In the genomic region with DNA sequence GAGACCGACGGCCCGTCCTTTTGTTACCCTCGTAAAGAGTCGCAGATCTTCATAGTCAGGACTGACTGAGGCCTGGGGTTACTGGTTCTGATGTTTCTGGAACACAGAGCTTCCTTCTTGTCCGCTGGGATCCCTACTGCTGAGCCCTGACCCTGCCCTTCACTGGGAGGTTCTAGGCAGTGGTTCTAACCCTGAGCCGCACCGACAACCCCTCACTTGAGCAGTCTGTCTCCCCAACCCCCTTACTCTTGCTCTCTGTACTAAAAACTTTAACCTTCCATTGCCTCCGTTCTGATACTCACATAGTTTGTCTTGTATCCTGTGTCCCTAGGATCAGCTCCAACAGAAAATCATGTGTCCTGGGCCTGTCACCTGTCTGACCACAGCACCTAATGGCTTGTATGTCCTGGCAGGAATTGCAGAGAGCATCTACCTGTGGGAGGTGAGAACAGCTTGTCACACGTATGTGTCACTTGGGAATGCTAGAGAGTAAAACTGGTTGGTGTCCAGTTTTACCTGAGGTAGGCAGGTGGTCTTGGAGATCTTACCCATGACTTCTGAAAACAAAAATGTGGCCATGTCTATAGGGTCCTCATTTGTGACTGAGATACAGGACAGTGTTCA, we compare ENCODE assay signal across 8 mouse cellular contexts. TPM values are rescaled to one million over a fixed set of nuclear protein-coding genes. Genes with fewer than 3 reads are reported as not detected.
DNase-seq lines count a peak whose midpoint lies in the region; ATAC-seq and TF ChIP-seq lines count a peak whose summit lies in the region.

No protein-coding gene starts in this region.

- TF ChIP-seq CTCF in lung, adult 2 months (IDR thresholded peaks at IDR 0.05; ENCODE audit: insufficient read depth, low read length): no peak

- DNase-seq in lung, adult 2 months: no peak
- DNase-seq in lung, postnatal 36 days: no peak
- DNase-seq in frontal cortex, postnatal 10 days (ENCODE audit: low spot score in 2 of 2): no peak
- DNase-seq in lung, postnatal 25 days (ENCODE audit: low spot score): no peak
- DNase-seq in adrenal gland, postnatal 14 days: no peak

- H3K27ac ChIP-seq in embryonic facial prominence, embryonic 15.5 days (replicated peaks): no peak overlapping the region
- peak overlapping the region; percentile 75 for H3K27ac ChIP-seq in intestine, embryonic 16.5 days (ENCODE audit: low read length)
- H3K27ac ChIP-seq in neural tube, embryonic 14.5 days (ENCODE audit: low read depth, low read length): no peak overlapping the region

- H3K4me1 ChIP-seq in lung, adult 2 months (ENCODE audit: control insufficient read depth, insufficient read depth, low read length): peaks cover 7% of the 10 kb centered on the region
- H3K4me1 ChIP-seq in embryonic facial prominence, embryonic 15.5 days: peaks cover 14% of the 10 kb centered on the region
- peaks cover 12% of the 10 kb centered on the region; the same call in 1 of the 2 replicates for H3K4me1 ChIP-seq in intestine, embryonic 16.5 days (ENCODE audit: control insufficient read depth, insufficient read depth, low read length)
- H3K4me1 ChIP-seq in neural tube, embryonic 14.5 days (ENCODE audit: control insufficient read depth, insufficient read depth, low read length): peaks cover 6% of the 10 kb centered on the region; the same call in 1 of the 2 replicates

- peaks cover 37% of the 10 kb centered on the region for H3K36me3 ChIP-seq in embryonic facial prominence, embryonic 15.5 days
- H3K36me3 ChIP-seq in intestine, embryonic 16.5 days (ENCODE audit: control insufficient read depth, insufficient read depth, low read length): peaks cover 26% of the 10 kb centered on the region
- H3K36me3 ChIP-seq in neural tube, embryonic 14.5 days (ENCODE audit: control insufficient read depth, insufficient read depth, low read length): 0 out of 2 replicates have a peak, but pooled peaks cover 15% of the 10 kb centered on the region

- H3K9me3 ChIP-seq in embryonic facial prominence, embryonic 15.5 days (replicated peaks): no peaks in the 10 kb centered on the region
- no peaks in the 10 kb centered on the region for H3K9me3 ChIP-seq in intestine, embryonic 16.5 days (ENCODE audit: control insufficient read depth, low read length)
- H3K9me3 ChIP-seq in neural tube, embryonic 14.5 days (ENCODE audit: control insufficient read depth, low read length): no peaks in the 10 kb centered on the region

- 10% methylated on average over 10 of the region's 10 CpGs for WGBS in lung, adult 2 months
- WGBS in embryonic facial prominence, embryonic 15.5 days: 11% methylated on average over 10 of the region's 10 CpGs
- WGBS in intestine, embryonic 16.5 days: 10% methylated on average over 10 of the region's 10 CpGs
- WGBS in neural tube, embryonic 14.5 days: 17% methylated on average over 10 of the region's 10 CpGs

- peak overlapping the region; percentile 84 for H3K9ac ChIP-seq in embryonic facial prominence, embryonic 15.5 days
- peak overlapping the region; percentile 92 for H3K9ac ChIP-seq in intestine, embryonic 16.5 days (ENCODE audit: low read depth, low read length)
- peak overlapping the region; percentile 74 for H3K9ac ChIP-seq in neural tube, embryonic 14.5 days (replicated peaks; ENCODE audit: low read depth, low read length)

- H3K4me2 ChIP-seq in embryonic facial prominence, embryonic 15.5 days (replicated peaks): peak overlapping the region; percentile 76
- peak overlapping the region; percentile 71 for H3K4me2 ChIP-seq in intestine, embryonic 16.5 days (ENCODE audit: low read depth, low read length)
- H3K4me2 ChIP-seq in neural tube, embryonic 14.5 days (ENCODE audit: low read depth, low read length): peak overlapping the region; percentile 66

- no peak for TF ChIP-seq POLR2A in lung, adult 2 months (IDR thresholded peaks at IDR 0.05; ENCODE audit: borderline replicate concordance, extremely low read depth, low read depth, low read length)

- peak overlapping the region; percentile 96 for H3K4me3 ChIP-seq in lung, adult 2 months (replicated peaks; ENCODE audit: extremely low read depth, low read depth, low read length)
- H3K4me3 ChIP-seq in embryonic facial prominence, embryonic 15.5 days (replicated peaks): peak overlapping the region; percentile 100
- H3K4me3 ChIP-seq in intestine, embryonic 16.5 days (ENCODE audit: low read length): peak overlapping the region; percentile 98
- H3K4me3 ChIP-seq in neural tube, embryonic 14.5 days (ENCODE audit: low read depth, low read length): peak overlapping the region; percentile 88

- no peaks in the 10 kb centered on the region for H3K27me3 ChIP-seq in embryonic facial prominence, embryonic 15.5 days
- no peaks in the 10 kb centered on the region for H3K27me3 ChIP-seq in intestine, embryonic 16.5 days (replicated peaks; ENCODE audit: control insufficient read depth, insufficient read depth, low read length)
- no peaks in the 10 kb centered on the region for H3K27me3 ChIP-seq in neural tube, embryonic 14.5 days (ENCODE audit: control insufficient read depth, insufficient read depth, low read length)

- ATAC-seq in embryonic facial prominence, embryonic 15.5 days (ENCODE audit: insufficient number of reproducible peaks, low FRiP score, low TSS enrichment, low read depth): no peak
- no peak for ATAC-seq in intestine, embryonic 16.5 days
- no peak for ATAC-seq in neural tube, embryonic 14.5 days (ENCODE audit: low read depth)

RNA-seq across cellular contexts. Expression of a gene that starts 0.8 kb away (rescaled TPM):
- polyA plus RNA-seq in lung, adult 2 months (2012; rRNA removed): 33.5 and 35.5 TPM in 2 replicates
- polyA plus RNA-seq in embryonic facial prominence, embryonic 15.5 days (2015; fragmentation: Nextera tagmentation; extraction: Ambion mirVana): 84.7 and 90.6 TPM in 2 replicates
- 86.2 and 96.6 TPM in 2 replicates for polyA plus RNA-seq in intestine, embryonic 16.5 days (2015; fragmentation: Nextera tagmentation; extraction: Ambion mirVana)
- 87.0 and 103 TPM in 2 replicates for polyA plus RNA-seq in neural tube, embryonic 14.5 days (2014; fragmentation: Nextera tagmentation; extraction: Ambion mirVana)
- total RNA-seq in adrenal gland, postnatal 14 days (2021): 30.3 and 36.6 TPM in 2 replicates

RNA-seq across cellular contexts. Expression of a gene that starts 9.7 kb away (rescaled TPM):
- polyA plus RNA-seq in lung, adult 2 months (2012; rRNA removed): 0.33 TPM in 1 of 2 replicates, not detected in the other
- polyA plus RNA-seq in embryonic facial prominence, embryonic 15.5 days (2015; fragmentation: Nextera tagmentation; extraction: Ambion mirVana): 0.63 and 0.77 TPM in 2 replicates
- polyA plus RNA-seq in intestine, embryonic 16.5 days (2015; fragmentation: Nextera tagmentation; extraction: Ambion mirVana): 0.15 and 0.16 TPM in 2 replicates
- polyA plus RNA-seq in neural tube, embryonic 14.5 days (2014; fragmentation: Nextera tagmentation; extraction: Ambion mirVana): 0.43 and 0.61 TPM in 2 replicates
- total RNA-seq in adrenal gland, postnatal 14 days (2021): not detected in 2 replicates

RNA-seq across cellular contexts. Expression of a gene that starts 23.3 kb away (rescaled TPM):
- polyA plus RNA-seq in lung, adult 2 months (2012; rRNA removed): 294 and 318 TPM in 2 replicates
- 23.9 and 29.3 TPM in 2 replicates for polyA plus RNA-seq in embryonic facial prominence, embryonic 15.5 days (2015; fragmentation: Nextera tagmentation; extraction: Ambion mirVana)
- 7.0 and 9.7 TPM in 2 replicates for polyA plus RNA-seq in intestine, embryonic 16.5 days (2015; fragmentation: Nextera tagmentation; extraction: Ambion mirVana)
- polyA plus RNA-seq in neural tube, embryonic 14.5 days (2014; fragmentation: Nextera tagmentation; extraction: Ambion mirVana): 19.2 and 21.1 TPM in 2 replicates
- 141 and 157 TPM in 2 replicates for total RNA-seq in adrenal gland, postnatal 14 days (2021)

RNA-seq across cellular contexts. Expression of a gene that starts 27.6 kb away (rescaled TPM):
- polyA plus RNA-seq in lung, adult 2 months (2012; rRNA removed): 387 and 395 TPM in 2 replicates
- 288 and 296 TPM in 2 replicates for polyA plus RNA-seq in embryonic facial prominence, embryonic 15.5 days (2015; fragmentation: Nextera tagmentation; extraction: Ambion mirVana)
- polyA plus RNA-seq in intestine, embryonic 16.5 days (2015; fragmentation: Nextera tagmentation; extraction: Ambion mirVana): 226 and 245 TPM in 2 replicates
- 9.9 and 40.0 TPM in 2 replicates for polyA plus RNA-seq in neural tube, embryonic 14.5 days (2014; fragmentation: Nextera tagmentation; extraction: Ambion mirVana)
- total RNA-seq in adrenal gland, postnatal 14 days (2021): 40.2 and 55.9 TPM in 2 replicates

RNA-seq across cellular contexts. Expression of a gene that starts 33.9 kb away (rescaled TPM):
- 7.8 and 8.6 TPM in 2 replicates for polyA plus RNA-seq in lung, adult 2 months (2012; rRNA removed)
- polyA plus RNA-seq in embryonic facial prominence, embryonic 15.5 days (2015; fragmentation: Nextera tagmentation; extraction: Ambion mirVana): 6.6 and 7.0 TPM in 2 replicates
- polyA plus RNA-seq in intestine, embryonic 16.5 days (2015; fragmentation: Nextera tagmentation; extraction: Ambion mirVana): 19.4 and 22.1 TPM in 2 replicates
- 3.3 and 5.1 TPM in 2 replicates for polyA plus RNA-seq in neural tube, embryonic 14.5 days (2014; fragmentation: Nextera tagmentation; extraction: Ambion mirVana)
- total RNA-seq in adrenal gland, postnatal 14 days (2021): 5.9 and 6.9 TPM in 2 replicates
